Mouse (Mus musculus): ENCODE data around the gene Col9a2. TPM values are rescaled to one million over a fixed set of nuclear protein-coding genes. Genes with fewer than 3 reads are reported as not detected.

Gene Col9a2
- polyA plus RNA-seq (2014; fragmentation: Illumina TruSeq; extraction: RNeasy Lipid Tissue Mini Kit (QIAGEN cat#74804)) = 0.68 TPM

DNA sequence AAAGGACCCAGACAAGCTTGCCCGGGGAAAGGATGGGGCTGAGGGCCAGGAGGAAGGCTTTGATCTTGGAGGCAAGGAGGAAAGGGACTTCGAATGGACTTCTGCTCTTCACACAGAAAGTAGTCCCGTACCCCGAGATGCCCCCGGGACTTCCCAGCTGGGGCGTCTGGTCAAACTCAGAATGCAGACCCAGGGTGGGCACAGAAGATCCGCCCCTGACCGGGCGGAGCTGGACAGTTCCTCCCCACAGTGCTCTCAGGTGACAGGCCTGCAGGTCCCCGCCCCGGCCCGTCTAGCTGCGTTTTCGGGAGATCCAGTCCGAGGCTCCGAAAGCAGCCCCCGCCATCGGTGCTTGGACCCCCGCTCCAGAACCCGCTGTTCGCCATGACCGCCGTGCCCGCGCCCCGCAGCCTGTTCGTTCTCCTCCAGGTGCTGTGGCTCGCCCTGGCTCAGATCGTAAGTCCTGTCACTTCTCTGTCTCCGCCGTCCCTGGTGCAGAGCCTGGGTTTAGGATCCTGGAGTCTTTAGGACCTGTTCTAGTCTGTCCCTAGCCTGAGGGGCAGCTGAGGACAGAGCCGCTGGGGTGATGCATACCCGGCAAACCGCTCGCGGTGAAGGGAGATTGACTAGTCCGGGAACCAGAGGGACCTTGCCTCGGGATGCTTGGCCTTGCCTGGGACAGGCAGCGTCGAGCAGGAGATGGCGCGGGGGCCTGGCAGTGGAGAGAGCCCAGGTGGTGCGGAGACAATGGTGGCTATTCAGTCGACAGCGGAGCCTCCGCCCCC is at the start of gene Col9a2:
Gene Col9a2, plus strand, starts transcription at position 55 of the 785 bp plus-strand sequence.

DNA sequence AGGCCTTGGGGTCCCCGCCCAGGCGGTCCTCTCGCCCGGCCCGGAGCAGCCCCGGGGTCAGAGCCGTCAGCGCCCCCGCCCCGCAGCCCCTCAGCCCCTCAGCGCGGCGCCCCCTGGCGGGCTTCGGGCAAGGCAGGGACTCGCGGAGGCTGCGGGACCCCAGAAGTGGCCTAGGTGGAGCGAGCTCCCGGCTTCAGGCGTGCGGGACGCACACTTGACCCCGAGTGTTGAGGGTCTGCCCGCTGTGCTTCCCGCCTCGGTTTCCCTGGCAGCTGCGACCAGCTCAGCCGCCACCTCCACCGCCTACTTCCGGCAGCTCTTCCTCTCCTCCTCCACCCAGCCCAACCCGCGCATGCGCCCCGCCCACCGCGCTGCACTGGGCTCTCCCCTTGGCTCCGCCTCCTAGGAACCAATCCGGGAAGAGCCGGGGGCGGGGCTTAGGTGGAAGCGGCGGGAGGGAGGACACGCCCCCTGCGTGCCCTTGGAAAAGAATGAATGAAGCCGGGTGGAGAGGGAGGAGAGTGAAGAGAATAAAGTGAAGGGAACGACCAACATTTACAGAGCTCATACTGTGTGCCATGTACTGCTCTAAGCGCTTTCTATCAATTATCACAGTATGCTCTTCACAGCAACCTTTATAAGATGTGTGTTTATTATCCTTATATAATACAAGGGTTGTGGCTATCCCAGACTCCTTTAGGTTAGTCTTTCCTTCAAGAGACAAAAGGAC is 22.1 kb upstream of the Col9a2 start, which contains the start of gene Smap2:
Gene Smap2, minus strand, starts transcription at position 320 of the 730 bp plus-strand sequence.

DNA sequence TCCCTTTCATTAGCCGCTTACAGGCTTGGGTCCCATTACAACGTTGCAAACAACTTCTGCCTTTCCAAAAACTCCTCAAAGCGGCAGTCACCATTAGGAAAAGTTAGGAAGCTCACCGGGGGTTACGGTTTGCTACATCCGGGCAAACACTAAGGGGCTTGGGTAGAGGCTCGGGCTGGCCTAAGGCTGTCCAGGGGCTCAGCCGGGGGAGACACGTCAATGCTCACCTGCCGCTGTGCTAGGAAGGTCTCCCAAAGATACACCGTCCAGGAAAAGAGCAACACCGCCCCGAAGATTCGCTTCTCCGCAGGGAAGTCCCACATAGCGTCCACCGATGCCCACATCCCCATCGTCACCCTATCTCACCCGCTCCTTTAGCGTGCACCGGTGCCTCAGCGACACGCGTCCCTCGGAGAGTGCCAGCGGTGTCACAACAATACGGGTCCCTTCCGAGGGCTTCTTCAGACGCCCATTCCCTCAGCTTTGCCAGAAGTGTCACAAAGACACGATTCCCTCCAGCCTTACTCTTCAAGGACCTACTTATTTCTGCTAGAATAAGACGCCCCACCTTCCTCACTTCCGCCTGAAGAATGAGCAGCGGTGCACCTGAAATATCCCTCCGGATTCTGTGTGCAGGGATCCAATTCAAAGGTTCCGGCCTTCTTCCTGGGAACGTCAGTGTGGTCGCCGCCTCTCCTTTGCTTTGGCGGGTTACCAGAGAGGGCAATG is 58.6 kb downstream of the Col9a2 start, which contains the start of gene Zmpste24:
Gene Zmpste24, minus strand, starts transcription at position 592 of the 729 bp plus-strand sequence.

Other genes starting within 250 kb of the Col9a2 start
- 28.4 TPM for gene Nfyc, start 207.8 kb upstream of the Col9a2 start, polyA plus RNA-seq (2014; fragmentation: Illumina TruSeq; extraction: RNeasy Lipid Tissue Mini Kit (QIAGEN cat#74804))
- 0.54 TPM for gene Rims3, start 184.6 kb upstream of the Col9a2 start, polyA plus RNA-seq (2014; fragmentation: Illumina TruSeq; extraction: RNeasy Lipid Tissue Mini Kit (QIAGEN cat#74804))
- gene Exo5, start 114.4 kb upstream of the Col9a2 start, polyA plus RNA-seq (2014; fragmentation: Illumina TruSeq; extraction: RNeasy Lipid Tissue Mini Kit (QIAGEN cat#74804)) = 14.0 TPM
- 0.77 TPM for gene Zfp69, start 87.7 kb upstream of the Col9a2 start, polyA plus RNA-seq (2014; fragmentation: Illumina TruSeq; extraction: RNeasy Lipid Tissue Mini Kit (QIAGEN cat#74804))
- 28.2 TPM for gene Smap2, start 22.1 kb upstream of the Col9a2 start, polyA plus RNA-seq (2014; fragmentation: Illumina TruSeq; extraction: RNeasy Lipid Tissue Mini Kit (QIAGEN cat#74804))
- gene Zmpste24, start 58.9 kb downstream of the Col9a2 start, polyA plus RNA-seq (2014; fragmentation: Illumina TruSeq; extraction: RNeasy Lipid Tissue Mini Kit (QIAGEN cat#74804)) = 196 TPM
- gene Tmco2, start 69.8 kb downstream of the Col9a2 start, polyA plus RNA-seq (2014; fragmentation: Illumina TruSeq; extraction: RNeasy Lipid Tissue Mini Kit (QIAGEN cat#74804)) = not detected
- gene Rlf, start 175.7 kb downstream of the Col9a2 start, polyA plus RNA-seq (2014; fragmentation: Illumina TruSeq; extraction: RNeasy Lipid Tissue Mini Kit (QIAGEN cat#74804)) = 53.2 TPM

All from ovary, adult 10 weeks (tissue).